Mouse (Mus musculus) Patski (cell line): ENCODE measurements around the gene Ascc1. TPM values are rescaled to one million over a fixed set of nuclear protein-coding genes. Genes with fewer than 3 reads are reported as not detected.
A peak's percentile ranks its signal among the peaks of the same experiment; 100 is the strongest.

ENCODE experiments used
- ATAC-seq: fragments of 100-300 bp; one replicate; pipeline ENCODE4 v1.8.0; 2021
- CTCF ChIA-PET: fragments of 350-600 bp; sonication (Branson Sonifier 250); formaldehyde crosslinking; loops from one replicate; lab custom pipeline; 2022; ENCODE audit warnings: inconsistent platforms; lab: Charles Lee
- POLR2A ChIA-PET: fragments of 350-600 bp; sonication (Branson Sonifier 250); formaldehyde crosslinking; loops from one replicate; lab custom pipeline; 2022; ENCODE audit warnings: antibody characterized with exemption, inconsistent platforms; lab: Charles Lee
- DNase-seq: peaks from one replicate; pipeline ENCODE4 v3.0.0-alpha.2; 2011; ENCODE audit warnings: low read depth, low spot score
- H3K27me3 ChIP-seq: fragments of 371-371 bp; one replicate; pipeline ENCODE4 v1.5.1; 2021
- CTCF ChIP-seq: fragments of 100-300 bp; IDR thresholded peaks from one replicate; pipeline ENCODE4 v1.5.1; 2021
- in situ Hi-C: fragments of 300-500 bp; cut with MboI; formaldehyde crosslinking; loops from 3 replicates; pipeline ENCODE4 v1.11.1; 2018; ENCODE audit warnings: low pct_unique_long_range_greater_than_20kb, mixed read lengths
- polyA plus RNA-seq: library from polyadenylated mRNA; unstranded; gene quantifications from one replicate; pipeline ENCODE4 v1.2.3, GENCODE M21; 2021

Gene Ascc1
- polyA plus RNA-seq, 1 experiment from 2014 or later: 34.4 TPM

DNA sequence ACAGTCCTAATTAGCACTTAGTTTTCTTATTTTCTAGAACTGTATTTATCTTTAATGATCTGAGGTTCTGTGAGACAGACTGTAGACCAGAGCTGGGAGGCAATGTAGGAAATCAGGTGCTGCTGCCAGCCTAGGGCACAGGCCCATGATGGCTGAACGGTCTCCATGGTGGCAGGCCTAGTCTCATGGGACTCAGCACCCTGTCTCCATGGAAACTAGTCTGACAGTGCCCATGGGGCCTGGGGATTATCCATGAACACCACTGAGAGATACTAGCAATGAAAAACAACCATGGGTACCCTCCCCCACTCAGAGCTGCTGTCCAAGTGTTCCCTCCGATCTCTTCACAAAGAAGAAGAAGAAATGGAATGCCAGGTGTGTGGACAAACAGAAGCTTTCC is 29.4 kb downstream of the Ascc1 start:
- ATAC-seq (no peak), DNase-seq (no peak)
- in situ Hi-C loops: no loop called here
- ChIA-PET CTCF (interaction anchor here (1.5 to 1.6 kb wide), 2 partner anchors 12 to 34 kb away, joined by 4 to 6 read pairs; no protein-coding TSS in a partner anchor), POLR2A (no interaction called here)
- H3K27me3 ChIP-seq: no peaks in the 10 kb centered on the region
- no peak for TF ChIP-seq CTCF

DNA sequence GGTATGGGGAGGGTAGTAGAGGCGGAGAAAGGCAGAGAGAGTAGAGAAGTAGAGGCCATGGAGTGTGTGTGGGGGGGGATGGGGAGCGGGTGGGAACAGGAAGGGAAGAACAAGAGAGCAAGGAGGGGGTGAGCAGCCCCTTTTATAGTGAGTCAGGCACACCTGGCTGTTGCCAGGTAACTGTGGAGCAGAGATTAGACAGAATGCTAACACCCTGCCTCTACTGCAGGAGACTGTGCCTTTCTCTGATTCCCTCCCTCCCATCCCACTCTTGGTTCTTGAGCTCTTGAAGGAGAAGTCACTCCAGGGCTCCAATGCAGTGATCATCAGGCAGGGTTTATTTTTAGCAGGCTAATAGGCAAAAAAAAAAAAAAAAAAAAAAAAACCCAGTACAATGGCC is 30.0 kb downstream of the Ascc1 start:
- POLR2A ChIA-PET: interaction anchor here (0.6 kb wide), 1 partner anchor 30 kb away, joined by 6 read pairs; the partner anchor contains the start of gene Anapc16

DNA sequence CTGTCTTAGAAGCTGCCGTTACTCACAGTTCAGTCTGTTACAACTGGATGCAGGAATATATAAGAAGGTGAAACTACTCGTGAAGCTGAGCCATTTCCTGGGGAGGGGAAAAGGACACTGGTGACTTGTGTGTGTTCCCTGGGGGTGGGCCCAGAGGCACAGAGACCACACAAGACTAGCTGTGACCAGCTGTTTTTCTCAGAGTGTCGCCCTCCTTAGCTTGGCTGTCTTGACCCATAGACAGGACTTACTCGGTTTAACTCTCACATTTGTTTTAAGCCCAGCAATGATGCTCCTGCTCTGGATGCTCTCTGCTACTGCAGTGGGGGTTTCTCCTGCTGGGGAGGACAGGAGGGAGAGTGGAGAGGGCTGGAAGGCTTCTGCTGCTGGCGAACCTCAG is 30.5 kb downstream of the Ascc1 start:
- ChIA-PET POLR2A (interaction anchor here (0.7 kb wide), 1 partner anchor 143 kb away, joined by 3 read pairs; no protein-coding TSS in a partner anchor), CTCF (interaction anchor here (0.8 to 1.6 kb wide), 2 partner anchors 13 to 139 kb away, joined by 3 to 6 read pairs; no protein-coding TSS in a partner anchor)
- TF ChIP-seq CTCF: no peak
- ATAC-seq (no peak), DNase-seq (no peak)
- H3K27me3 ChIP-seq: no peaks in the 10 kb centered on the region
- in situ Hi-C loops: no loop called here

More for the DNA sequence above, 30.0 kb downstream of the Ascc1 start:
- DNase-seq: no peak
- no peak for ATAC-seq
- no peak for TF ChIP-seq CTCF
- no peaks in the 10 kb centered on the region for H3K27me3 ChIP-seq
- CTCF ChIA-PET: interaction anchor here (1.5 to 1.6 kb wide), 2 partner anchors 13 to 34 kb away, joined by 4 to 6 read pairs; no protein-coding TSS in a partner anchor
- in situ Hi-C loops: no loop called here

DNA sequence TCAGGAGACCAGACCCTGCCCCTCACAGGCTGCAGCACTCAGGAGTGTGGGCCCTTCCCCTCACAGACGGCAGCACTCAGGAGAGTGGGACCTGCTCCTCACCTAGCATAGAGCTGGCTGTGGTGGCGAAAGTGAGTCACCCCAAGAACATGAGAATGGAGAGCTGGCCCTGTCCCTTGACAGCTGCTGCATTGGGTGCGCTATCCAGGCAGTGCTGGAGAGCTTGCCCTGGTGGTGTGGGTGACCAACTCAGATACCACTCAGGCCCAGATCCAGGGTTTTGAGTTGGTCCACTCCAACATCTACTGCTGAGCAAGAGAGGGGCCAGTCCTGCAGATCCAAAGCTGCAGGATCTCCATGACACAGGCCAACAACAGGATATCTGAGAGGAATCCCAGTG is 32.0 kb downstream of the Ascc1 start:
- no peak for TF ChIP-seq CTCF
- ATAC-seq (no peak), DNase-seq (no peak)
- CTCF ChIA-PET: interaction anchor here (1.0 kb wide), 1 partner anchor 12 kb away, joined by 4 read pairs; no protein-coding TSS in a partner anchor
- in situ Hi-C loops: no loop called here
- POLR2A ChIA-PET: no interaction called here
- no peaks in the 10 kb centered on the region for H3K27me3 ChIP-seq

DNA sequence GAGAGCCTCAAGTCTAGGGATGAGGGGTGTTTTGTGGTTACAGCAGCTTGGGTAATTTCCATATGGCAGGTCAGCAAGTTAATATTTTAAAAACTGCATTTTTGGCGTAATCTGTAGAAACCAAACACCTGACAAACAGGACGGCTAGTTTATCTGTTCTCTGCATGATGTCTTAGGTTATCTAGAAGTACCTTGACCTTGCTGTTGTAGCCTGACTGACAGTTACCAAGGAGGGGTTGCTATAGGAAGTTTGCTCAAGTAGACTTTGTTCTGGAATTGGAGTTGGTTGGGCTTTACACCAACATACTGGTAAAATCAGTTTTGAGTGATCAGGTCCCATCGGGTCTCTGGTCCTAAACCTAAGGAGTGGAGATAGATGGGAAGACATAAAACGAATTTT is 33.1 kb downstream of the Ascc1 start:
- CTCF ChIA-PET: no interaction called here
- ATAC-seq (no peak), DNase-seq (no peak)
- POLR2A ChIA-PET: no interaction called here
- no peak for TF ChIP-seq CTCF
- no peaks in the 10 kb centered on the region for H3K27me3 ChIP-seq
- in situ Hi-C loops: no loop called here

DNA sequence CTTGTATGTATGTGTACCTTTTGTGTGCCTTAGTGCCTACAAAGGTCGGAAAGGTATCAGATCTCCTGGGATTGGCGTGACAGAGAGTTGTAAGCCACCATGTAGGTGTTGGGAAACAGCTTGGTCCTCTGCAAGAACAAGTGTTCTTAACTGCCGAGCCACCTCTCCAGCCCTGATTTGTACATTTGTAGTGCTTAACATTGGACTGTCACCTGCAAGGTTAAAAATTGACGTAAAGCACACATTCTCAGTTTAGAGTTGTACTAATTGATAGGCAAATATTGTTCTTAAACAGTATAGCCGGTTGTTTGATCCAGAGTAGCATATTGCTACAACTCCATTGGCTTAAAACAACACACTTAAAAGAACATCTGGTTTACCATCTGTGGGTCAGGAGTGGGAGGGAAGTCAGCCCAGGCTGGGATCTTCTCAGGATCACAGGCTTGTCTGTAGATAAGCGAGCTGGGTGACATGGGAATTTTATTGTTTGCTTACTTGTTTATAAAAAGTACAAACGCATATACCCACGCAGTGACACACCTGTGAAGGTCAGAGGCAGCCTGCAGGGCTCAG is 39.8 kb downstream of the Ascc1 start:
- DNase-seq: no peak
- in situ Hi-C loops: no loop called here
- CTCF ChIA-PET: interaction anchor here (1.2 to 2.6 kb wide), 2 partner anchors 11 to 15 kb away, joined by 3 to 8 read pairs; no protein-coding TSS in a partner anchor
- no peak for ATAC-seq
- no peaks in the 10 kb centered on the region for H3K27me3 ChIP-seq
- POLR2A ChIA-PET: no interaction called here
- no peak for TF ChIP-seq CTCF

DNA sequence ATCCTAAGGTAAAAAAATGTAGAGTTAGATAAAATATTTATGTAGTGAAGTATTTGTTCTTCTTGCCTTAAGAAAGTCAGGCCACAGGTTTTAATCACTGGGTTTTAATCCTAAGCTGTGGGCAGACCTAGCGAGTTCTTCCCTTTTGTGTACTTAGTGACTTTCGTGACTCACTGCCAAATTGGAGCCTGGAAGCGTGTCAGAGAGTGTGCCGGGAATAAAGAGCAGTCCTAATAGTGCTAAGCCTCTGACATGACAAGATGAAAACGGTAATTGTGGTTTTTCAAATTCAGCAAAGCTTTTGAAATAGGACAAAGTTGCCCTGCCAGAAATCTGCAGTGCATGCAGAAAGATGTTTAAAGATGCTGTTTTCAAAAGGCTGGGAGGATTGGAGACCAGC is 44.1 kb downstream of the Ascc1 start:
- ATAC-seq: peak; percentile 51
- peak; percentile 68 for DNase-seq
- ChIA-PET CTCF (interaction anchor here (1.0 to 2.4 kb wide), 4 partner anchors 12 to 153 kb away, joined by 3 to 8 read pairs (median 5); no protein-coding TSS in a partner anchor), POLR2A (interaction anchor here (1.4 kb wide), 1 partner anchor 49 kb away, joined by 3 read pairs; no protein-coding TSS in a partner anchor)
- in situ Hi-C loops: no loop called here
- TF ChIP-seq CTCF: no peak
- no peaks in the 10 kb centered on the region for H3K27me3 ChIP-seq

DNA sequence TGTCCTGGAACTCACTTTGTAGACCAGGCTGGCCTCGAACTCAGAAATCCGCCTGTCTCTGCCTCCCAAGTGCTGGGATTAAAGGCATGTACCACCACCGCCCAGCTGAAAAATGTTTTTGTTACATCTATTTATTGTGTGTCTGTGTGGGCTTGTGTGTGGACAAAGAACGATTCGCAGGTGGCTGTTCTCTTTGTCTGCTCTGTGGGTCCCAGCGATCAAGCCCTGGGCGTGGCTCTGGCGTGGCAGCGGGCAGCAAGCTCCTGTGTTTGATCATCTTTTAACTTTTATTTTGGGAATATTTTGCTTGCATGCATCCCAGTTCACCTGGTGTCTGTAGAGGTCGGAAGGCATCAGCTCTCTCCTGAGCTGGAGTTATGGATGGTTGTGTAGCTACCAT is 48.0 kb downstream of the Ascc1 start:
- in situ Hi-C loops: no loop called here
- ChIA-PET POLR2A (interaction anchor here (0.7 kb wide), 1 partner anchor 13 kb away, joined by 5 read pairs; no protein-coding TSS in a partner anchor), CTCF (interaction anchor here (0.6 kb wide), 1 partner anchor 139 kb away, joined by 3 read pairs; no protein-coding TSS in a partner anchor)
- DNase-seq: no peak
- H3K27me3 ChIP-seq: no peaks in the 10 kb centered on the region
- ATAC-seq: no peak
- TF ChIP-seq CTCF: no peak

DNA sequence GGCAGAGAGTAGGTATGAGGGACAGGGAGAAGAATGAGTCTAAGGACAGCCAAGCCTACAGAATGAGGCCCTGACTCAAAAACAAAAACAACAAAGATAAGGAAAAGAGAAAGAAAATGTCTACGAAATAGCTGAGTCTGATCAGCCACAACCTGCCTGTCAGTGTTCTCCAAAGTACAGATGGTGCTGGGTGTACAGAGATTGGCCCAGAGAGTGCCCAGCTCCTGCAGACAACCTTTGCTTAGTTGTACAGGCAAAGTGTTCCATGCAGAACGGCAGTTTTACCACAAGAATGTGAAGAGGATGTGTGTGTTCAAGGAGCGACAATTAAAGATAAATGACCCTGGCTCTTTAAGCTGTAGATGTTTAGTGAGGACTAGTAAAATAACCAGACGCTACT is 50.5 kb downstream of the Ascc1 start:
- ATAC-seq: peak; percentile 31
- in situ Hi-C loops: no loop called here
- ChIA-PET POLR2A (interaction anchor here (0.6 kb wide), 1 partner anchor 67 kb away, joined by 5 read pairs; no protein-coding TSS in a partner anchor), CTCF (interaction anchor here (1.1 to 2.3 kb wide), 4 partner anchors 11 to 34 kb away, joined by 4 to 8 read pairs (median 5); no protein-coding TSS in a partner anchor)
- TF ChIP-seq CTCF: no peak
- DNase-seq: peak; percentile 31
- H3K27me3 ChIP-seq: no peaks in the 10 kb centered on the region

DNA sequence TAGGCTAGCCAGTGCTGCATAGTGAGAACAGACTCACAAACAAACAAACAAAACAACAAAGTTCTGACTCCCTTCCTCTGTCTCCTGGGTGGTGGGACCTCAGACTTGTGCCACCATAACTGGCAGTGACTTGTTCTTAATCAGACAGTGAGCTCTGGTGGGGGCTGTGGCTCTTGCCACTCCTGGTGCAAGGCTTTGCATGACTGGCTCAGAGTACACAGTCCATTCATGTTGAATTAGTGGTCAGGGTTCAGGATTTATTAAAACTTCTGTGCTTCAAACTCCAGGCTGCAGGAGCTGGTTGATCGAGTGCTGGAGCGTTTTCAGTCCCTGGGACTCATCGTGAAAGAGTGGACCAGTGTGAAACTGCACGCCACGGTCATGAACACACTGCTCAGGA is 59.6 kb downstream of the Ascc1 start:
- ChIA-PET CTCF (interaction anchor here (0.7 kb wide), 1 partner anchor 51 kb away, joined by 3 read pairs; no protein-coding TSS in a partner anchor), POLR2A (no interaction called here)
- no peak for ATAC-seq
- in situ Hi-C loops: loop anchor here (5.0 kb wide), 1 partner anchor 40 kb away; no protein-coding TSS in a partner anchor
- no peak for DNase-seq
- TF ChIP-seq CTCF: no peak
- no peaks in the 10 kb centered on the region for H3K27me3 ChIP-seq
